Mouse (Mus musculus) myocyte (in vitro differentiated cells): ENCODE data around the gene Mars. TPM values are rescaled to one million over a fixed set of nuclear protein-coding genes. Genes with fewer than 3 reads are reported as not detected.

Experiments
- H3K27me3 ChIP-seq: one replicate; pipeline ENCODE4 v1.6.1; 2011; ENCODE audit not compliant: control insufficient read depth, insufficient read depth, insufficient read length
- H3K36me3 ChIP-seq: one replicate; pipeline ENCODE4 v1.6.1; 2011; ENCODE audit not compliant: control insufficient read depth, insufficient read depth
- H3K4me2 ChIP-seq: one replicate; pipeline ENCODE4 v1.6.1; 2011; ENCODE audit warnings: low read depth, control low read depth
- H3K4me3 ChIP-seq: one replicate; pipeline ENCODE4 v1.5.1; 2011; ENCODE audit warnings: mild to moderate bottlenecking, control low read depth, moderate library complexity
- H3K79me2 ChIP-seq: one replicate; pipeline ENCODE4 v1.6.1; 2011; ENCODE audit not compliant: control insufficient read depth, insufficient read depth
- H3ac ChIP-seq: one replicate; pipeline ENCODE4 v1.6.1; 2011; ENCODE audit not compliant: control insufficient read depth, insufficient read length
- CEBPB ChIP-seq: IDR thresholded peaks from 2 replicates; pipeline ENCODE4 v1.6.1; 2011; ENCODE audit warnings: mild to moderate bottlenecking, moderate library complexity; ENCODE audit not compliant: poor library complexity, insufficient read depth, severe bottlenecking
- E2F4 ChIP-seq: IDR thresholded peaks from one replicate; pipeline ENCODE4 v1.6.1; 2011; ENCODE audit warnings: mild to moderate bottlenecking, control low read depth, moderate library complexity; ENCODE audit not compliant: insufficient read depth
- MAX ChIP-seq: IDR thresholded peaks from one replicate; pipeline ENCODE4 v1.6.1; 2011; ENCODE audit warnings: low read depth, mild to moderate bottlenecking, control low read depth
- MYOD1 ChIP-seq, 3 experiments: IDR thresholded peaks; one replicate each; pipeline ENCODE4 v1.6.1; 2011; ENCODE audit warnings: control low read depth in 2 of 3, low read depth in 2 of 3, mild to moderate bottlenecking in 2 of 3, moderate library complexity in 1 of 3; ENCODE audit not compliant: insufficient read length in 2 of 3, control insufficient read depth in 1 of 3
- MYOG ChIP-seq, 3 experiments: IDR thresholded peaks; one replicate each; pipeline ENCODE4 v1.6.1; 2011; ENCODE audit warnings: control low read depth in 2 of 3, low read depth in 2 of 3, mild to moderate bottlenecking in 2 of 3; ENCODE audit not compliant: insufficient read length in 2 of 3, control insufficient read depth in 1 of 3, insufficient read depth in 1 of 3
- POLR2A ChIP-seq: IDR thresholded peaks from one replicate; pipeline ENCODE4 v1.6.1; 2011; ENCODE audit warnings: low read depth, mild to moderate bottlenecking, control low read depth, moderate library complexity; ENCODE audit not compliant: insufficient read length
- POLR2AphosphoS2 ChIP-seq: IDR thresholded peaks from one replicate; pipeline ENCODE4 v1.6.1; 2011; ENCODE audit warnings: low read depth, control low read depth; ENCODE audit not compliant: insufficient read length
- REST ChIP-seq: IDR thresholded peaks from one replicate; pipeline ENCODE4 v1.6.1; 2011; ENCODE audit warnings: mild to moderate bottlenecking, control low read depth, moderate library complexity; ENCODE audit not compliant: insufficient read depth, insufficient read length
- SRF ChIP-seq: IDR thresholded peaks from one replicate; pipeline ENCODE4 v1.6.1; 2011; ENCODE audit warnings: low read depth; ENCODE audit not compliant: control insufficient read depth, insufficient read length
- TCF12 ChIP-seq: IDR thresholded peaks from one replicate; pipeline ENCODE4 v1.6.1; 2011; ENCODE audit warnings: mild to moderate bottlenecking, control low read depth; ENCODE audit not compliant: poor library complexity, insufficient read depth, severe bottlenecking
- TCF3 ChIP-seq: IDR thresholded peaks from one replicate; pipeline ENCODE4 v1.6.1; 2011; ENCODE audit warnings: low read depth, control low read depth; ENCODE audit not compliant: insufficient read length
- USF1 ChIP-seq: IDR thresholded peaks from one replicate; pipeline ENCODE4 v1.6.1; 2011; ENCODE audit warnings: low read depth, mild to moderate bottlenecking, control low read depth, moderate library complexity
- polyA plus RNA-seq: library from polyadenylated mRNA; unstranded; fragments of >200 nt; fragmentation: generic; extraction: Trizol; gene quantifications from one replicate; pipeline ENCODE4 v1.2.1, GENCODE M21; 2012; ENCODE audit warnings: missing spikeins

The Mars gene
- polyA plus RNA-seq, 1 experiment = 280 TPM

DNA sequence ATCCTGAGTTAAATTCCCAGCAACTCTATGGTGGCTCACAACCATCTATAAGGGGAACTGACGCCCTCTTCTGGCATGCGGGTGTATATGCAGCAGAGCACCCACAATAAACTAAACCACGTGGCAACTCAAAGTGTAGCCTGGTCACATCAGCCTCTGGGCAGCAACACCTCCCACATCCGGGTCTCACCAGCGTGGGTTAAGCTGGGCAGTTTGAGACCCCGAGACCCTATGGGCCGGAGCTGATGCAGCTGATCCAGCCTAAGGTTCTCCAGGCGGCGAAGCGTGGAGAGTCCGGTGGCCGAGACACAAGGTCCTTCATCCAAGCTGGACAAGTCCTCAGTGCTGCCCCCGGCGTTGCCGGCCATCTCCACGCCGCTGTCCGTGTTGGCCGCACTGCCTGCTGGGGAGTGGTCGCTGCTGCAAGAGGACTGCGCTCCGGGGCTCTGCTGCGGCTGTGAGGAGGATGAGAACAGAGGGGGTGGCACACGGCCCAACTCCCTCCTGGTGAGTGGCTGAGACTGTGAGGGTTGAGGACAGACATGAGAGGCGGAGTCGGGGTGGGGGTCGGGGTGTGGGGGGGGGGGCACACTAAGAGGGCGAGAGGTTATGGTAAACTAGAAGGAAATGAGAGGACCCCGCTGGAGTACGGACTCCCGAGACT is 20.8 kb upstream of the Mars start:
- Histone ChIP-seq H3K4me2 (no peak overlapping the region), H3K27me3 (peaks cover 8% of the 10 kb centered on the region), H3K36me3 (no peaks in the 10 kb centered on the region), H3K4me3 (no peak overlapping the region), H3K79me2 (no peaks in the 10 kb centered on the region), H3ac (no peak overlapping the region)
- TF ChIP-seq TCF3 = no peak
- TF ChIP-seq E2F4 = no peak
- TF ChIP-seq TCF12 = no peak
- no peak for TF ChIP-seq POLR2AphosphoS2
- TF ChIP-seq POLR2A = no peak
- no peak for TF ChIP-seq REST
- no peak for TF ChIP-seq SRF
- no peak for TF ChIP-seq MAX
- no peak for TF ChIP-seq USF1
- no peak for TF ChIP-seq CEBPB
- no peak for TF ChIP-seq MYOD1 (IDR thresholded peaks at IDR 0.05; ENCODE audit: control insufficient read depth in 1 of 3, insufficient read length in 2 of 3, low read depth in 2 of 3)
- TF ChIP-seq MYOG (IDR thresholded peaks at IDR 0.05; ENCODE audit: control insufficient read depth in 1 of 3, insufficient read depth in 1 of 3, insufficient read length in 2 of 3, low read depth in 2 of 3) = no peak

GRCm38 (mm10) chr10:127330212-127330611 is 18.6 kb upstream of the Mars start:
- H3K4me2 ChIP-seq = no peak overlapping the region
- H3ac ChIP-seq = no peak overlapping the region
- no peak overlapping the region for H3K4me3 ChIP-seq
- TF ChIP-seq MYOD1 (IDR thresholded peaks at IDR 0.05; ENCODE audit: control insufficient read depth in 1 of 3, insufficient read length in 2 of 3, low read depth in 2 of 3) = no peak
- TF ChIP-seq TCF3 = no peak
- no peak for TF ChIP-seq REST
- no peak for TF ChIP-seq E2F4
- TF ChIP-seq POLR2AphosphoS2 = no peak
- no peak for TF ChIP-seq MYOG (IDR thresholded peaks at IDR 0.05; ENCODE audit: control insufficient read depth in 1 of 3, insufficient read depth in 1 of 3, insufficient read length in 2 of 3, low read depth in 2 of 3)
- no peak for TF ChIP-seq CEBPB
- no peak for TF ChIP-seq POLR2A
- no peak for TF ChIP-seq TCF12
- TF ChIP-seq USF1 = no peak
- no peak for TF ChIP-seq SRF
- TF ChIP-seq MAX = no peak
- H3K36me3 ChIP-seq = no peaks in the 10 kb centered on the region
- no peaks in the 10 kb centered on the region for H3K79me2 ChIP-seq
- peaks cover 23% of the 10 kb centered on the region for H3K27me3 ChIP-seq

DNA sequence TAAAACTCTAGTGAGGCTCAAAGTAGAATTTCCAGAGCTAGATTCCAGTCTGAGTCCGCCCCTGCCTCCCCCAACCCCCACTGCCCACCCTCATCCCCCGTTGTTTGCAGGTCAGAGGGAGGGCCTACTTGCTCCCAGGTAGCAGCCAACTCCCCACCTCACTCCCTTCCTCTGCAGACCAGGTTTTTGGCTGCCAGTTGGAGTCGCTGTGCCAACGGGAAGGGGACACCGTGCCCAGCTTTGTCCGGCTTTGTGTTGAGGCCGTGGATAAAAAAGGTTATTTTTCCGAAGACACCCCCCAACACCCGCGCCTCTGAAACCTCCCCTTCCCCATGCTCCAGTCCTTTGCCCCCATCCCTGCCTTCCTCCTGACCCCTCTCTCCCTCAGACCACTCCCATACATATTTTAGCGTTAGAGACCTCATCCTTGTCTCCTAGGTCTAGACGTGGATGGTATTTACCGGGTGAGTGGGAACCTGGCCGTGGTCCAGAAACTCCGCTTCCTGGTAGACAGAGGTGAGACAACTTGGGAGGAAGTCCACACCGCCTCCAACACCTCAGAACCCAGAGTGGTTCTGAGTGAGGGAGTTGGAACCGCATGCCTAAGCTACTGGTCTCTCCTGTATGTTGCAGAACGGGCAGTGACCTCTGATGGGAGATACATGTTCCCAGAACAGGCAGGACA is 16.0 kb upstream of the Mars start:
- no peak overlapping the region for H3K4me2 ChIP-seq
- TF ChIP-seq MYOD1 (IDR thresholded peaks at IDR 0.05; ENCODE audit: control insufficient read depth in 1 of 3, insufficient read length in 2 of 3, low read depth in 2 of 3) (no peak), MYOG (IDR thresholded peaks at IDR 0.05; ENCODE audit: control insufficient read depth in 1 of 3, insufficient read depth in 1 of 3, insufficient read length in 2 of 3, low read depth in 2 of 3) (no peak), REST (no peak), POLR2AphosphoS2 (no peak), USF1 (no peak), MAX (no peak)
- no peaks in the 10 kb centered on the region for H3K36me3 ChIP-seq
- no peaks in the 10 kb centered on the region for H3K79me2 ChIP-seq
- no peak overlapping the region for H3K4me3 ChIP-seq
- H3K27me3 ChIP-seq = peaks cover 28% of the 10 kb centered on the region
- no peak overlapping the region for H3ac ChIP-seq

- TF ChIP-seq MYOD1 (IDR thresholded peaks at IDR 0.05; ENCODE audit: control insufficient read depth in 1 of 3, insufficient read length in 2 of 3, low read depth in 2 of 3) (no peak), TCF3 (no peak), SRF (no peak), MYOG (IDR thresholded peaks at IDR 0.05; ENCODE audit: control insufficient read depth in 1 of 3, insufficient read depth in 1 of 3, insufficient read length in 2 of 3, low read depth in 2 of 3) (no peak), E2F4 (no peak), POLR2A (no peak), POLR2AphosphoS2 (no peak), REST (no peak), MAX (no peak), TCF12 (no peak), USF1 (no peak), CEBPB (no peak)
- Histone ChIP-seq H3K4me3 (no peak overlapping the region), H3K27me3 (peaks cover 35% of the 10 kb centered on the region)
Observed at GRCm38 (mm10) chr10:127326828-127327227, 15.2 kb upstream of the Mars start.

More at GRCm38 (mm10) chr10:127326828-127327227, 15.2 kb upstream of the Mars start:
- H3ac ChIP-seq = no peak overlapping the region
- H3K79me2 ChIP-seq = no peaks in the 10 kb centered on the region
- no peaks in the 10 kb centered on the region for H3K36me3 ChIP-seq
- no peak overlapping the region for H3K4me2 ChIP-seq
